Mouse (Mus musculus): Measurements from ENCODE around the gene Pecam1. TPM values are rescaled to one million over a fixed set of nuclear protein-coding genes. Genes with fewer than 3 reads are reported as not detected.
"Not testable (repeated sequence)": the region's sequence is repeated elsewhere in the genome, so short reads cannot be mapped to it uniquely, and the experiment has no call there.

Pecam1 gene
- polyA plus RNA-seq, 1 experiment: not detected

DNA sequence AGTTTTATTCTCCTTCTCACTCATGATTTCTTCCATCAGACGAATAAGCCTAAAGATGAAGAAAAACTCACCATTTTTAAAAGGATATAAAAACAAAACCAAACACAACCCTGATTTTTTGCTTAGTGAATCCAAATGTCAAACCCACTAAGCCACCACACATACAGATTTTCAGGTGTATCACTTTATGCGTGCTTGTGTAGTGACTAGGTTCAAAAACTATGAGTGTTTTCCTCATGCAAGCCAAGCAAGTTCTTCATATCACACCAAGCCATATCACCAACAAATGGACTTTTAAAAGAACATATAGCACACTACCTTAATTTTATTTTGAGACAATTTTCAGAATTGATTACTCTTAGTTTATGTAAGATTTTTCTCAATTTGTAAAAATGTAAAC lies 34.0 kb upstream of the Pecam1 start:
- TF ChIP-seq CTCF (IDR thresholded peaks at IDR 0.05; ENCODE audit: insufficient read depth, low read depth, low read length) (no peak), POLR2A (IDR thresholded peaks at IDR 0.05; ENCODE audit: insufficient read depth, low read depth, low read length) (no peak)

DNA sequence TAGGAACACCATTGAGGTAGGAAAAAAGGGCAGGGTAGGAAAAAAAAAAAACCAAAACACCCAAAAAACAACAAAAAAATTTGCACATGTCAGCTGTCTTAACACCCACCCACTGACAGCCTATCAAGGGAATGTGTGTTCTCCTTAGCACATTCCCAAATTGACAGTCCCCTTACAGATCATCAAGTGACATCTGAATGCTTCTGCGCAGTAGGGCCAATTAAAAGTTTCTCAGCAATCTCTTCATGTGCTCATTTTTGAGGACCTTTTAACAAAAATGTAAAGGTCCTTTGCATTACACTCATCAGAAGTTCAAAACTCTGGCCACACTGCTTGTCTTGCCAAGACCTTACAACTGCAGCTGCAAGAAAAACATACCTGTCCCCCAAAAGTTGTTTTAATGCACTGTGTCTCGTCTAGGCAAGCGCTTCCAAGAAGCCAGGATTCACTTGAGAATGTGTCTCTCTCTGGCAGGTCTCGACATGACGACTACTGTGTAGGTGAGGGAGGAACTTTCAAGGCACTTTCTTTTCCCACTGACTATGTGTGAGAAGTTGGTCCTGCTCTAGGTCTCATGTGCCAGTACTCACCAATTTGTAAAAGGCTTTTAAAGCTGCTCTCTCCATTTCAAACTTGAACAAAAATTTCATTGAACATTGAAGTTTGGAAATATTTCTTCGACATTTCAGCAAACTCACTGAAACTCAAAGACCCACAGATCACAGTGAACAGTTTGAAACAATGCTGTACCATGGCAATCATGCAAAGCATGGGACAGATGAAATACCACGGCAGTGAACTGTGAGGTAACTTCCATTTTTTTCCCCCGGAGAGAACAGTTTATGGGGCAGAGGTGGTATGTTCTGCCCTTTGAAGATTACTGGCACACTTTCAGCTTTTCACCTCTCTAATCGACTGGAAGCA lies 32.7 kb upstream of the Pecam1 start:
- H3K4me1 ChIP-seq (ENCODE audit: control insufficient read depth, insufficient read depth, low read length): no peaks in the 10 kb centered on the region

More for the DNA sequence above, 34.0 kb upstream of the Pecam1 start:
- H3K4me1 ChIP-seq (ENCODE audit: control insufficient read depth, insufficient read depth, low read length): no peaks in the 10 kb centered on the region
- H3K4me3 ChIP-seq (ENCODE audit: insufficient read depth, low read depth, low read length): no peak overlapping the region
- H3K27ac ChIP-seq (ENCODE audit: insufficient read depth, low read depth, low read length): no peak overlapping the region
- WGBS: 47% methylated on average over 2 of the region's 2 CpGs

GRCm38 (mm10) chr11:106782271-106782670 lies 31.8 kb upstream of the Pecam1 start:
- not testable (repeated sequence) for H3K27ac ChIP-seq (ENCODE audit: insufficient read depth, low read depth, low read length); H3K4me3 ChIP-seq (ENCODE audit: insufficient read depth, low read depth, low read length); H3K4me1 ChIP-seq (ENCODE audit: control insufficient read depth, insufficient read depth, low read length)
- 76% methylated on average over 7 of the region's 7 CpGs for WGBS

More for the DNA sequence above, 32.7 kb upstream of the Pecam1 start:
- Histone ChIP-seq H3K27ac (ENCODE audit: insufficient read depth, low read depth, low read length) (no peak overlapping the region), H3K4me3 (ENCODE audit: insufficient read depth, low read depth, low read length) (no peak overlapping the region)
- 57% methylated on average over 9 of the region's 9 CpGs for WGBS
- TF ChIP-seq CTCF (IDR thresholded peaks at IDR 0.05; ENCODE audit: insufficient read depth, low read depth, low read length) (no peak), POLR2A (IDR thresholded peaks at IDR 0.05; ENCODE audit: insufficient read depth, low read depth, low read length) (no peak)

GRCm38 (mm10) chr11:106780590-106781220 lies 30.3 kb upstream of the Pecam1 start:
- Histone ChIP-seq H3K27ac (ENCODE audit: insufficient read depth, low read depth, low read length) (no peak overlapping the region), H3K4me1 (ENCODE audit: control insufficient read depth, insufficient read depth, low read length) (no peaks in the 10 kb centered on the region), H3K4me3 (ENCODE audit: insufficient read depth, low read depth, low read length) (no peak overlapping the region)
- TF ChIP-seq POLR2A (IDR thresholded peaks at IDR 0.05; ENCODE audit: insufficient read depth, low read depth, low read length): no peak
- 63% methylated on average over 6 of the region's 6 CpGs for WGBS

DNA sequence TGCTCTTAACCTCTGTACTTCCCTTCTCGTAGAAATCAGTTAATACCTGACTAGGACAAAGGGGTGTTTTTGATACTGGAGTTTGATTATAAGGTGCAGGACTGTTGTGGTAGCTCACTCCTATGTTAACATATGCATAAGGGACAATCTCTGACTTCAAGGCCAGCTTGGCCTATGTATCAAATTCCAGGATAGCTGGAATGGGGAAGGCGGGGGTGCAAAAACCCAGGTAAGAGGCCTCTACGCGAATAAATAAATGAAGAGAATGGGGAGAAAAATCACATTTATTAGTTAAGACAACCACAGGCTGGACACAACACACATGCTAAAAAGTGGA lies 29.6 kb upstream of the Pecam1 start:
- WGBS: 64% methylated on average over 4 of the region's 4 CpGs
- Histone ChIP-seq H3K4me3 (ENCODE audit: insufficient read depth, low read depth, low read length) (no peak overlapping the region), H3K27ac (ENCODE audit: insufficient read depth, low read depth, low read length) (no peak overlapping the region), H3K4me1 (ENCODE audit: control insufficient read depth, insufficient read depth, low read length) (no peaks in the 10 kb centered on the region)
- no peak for TF ChIP-seq CTCF (IDR thresholded peaks at IDR 0.05; ENCODE audit: insufficient read depth, low read depth, low read length)

DNA sequence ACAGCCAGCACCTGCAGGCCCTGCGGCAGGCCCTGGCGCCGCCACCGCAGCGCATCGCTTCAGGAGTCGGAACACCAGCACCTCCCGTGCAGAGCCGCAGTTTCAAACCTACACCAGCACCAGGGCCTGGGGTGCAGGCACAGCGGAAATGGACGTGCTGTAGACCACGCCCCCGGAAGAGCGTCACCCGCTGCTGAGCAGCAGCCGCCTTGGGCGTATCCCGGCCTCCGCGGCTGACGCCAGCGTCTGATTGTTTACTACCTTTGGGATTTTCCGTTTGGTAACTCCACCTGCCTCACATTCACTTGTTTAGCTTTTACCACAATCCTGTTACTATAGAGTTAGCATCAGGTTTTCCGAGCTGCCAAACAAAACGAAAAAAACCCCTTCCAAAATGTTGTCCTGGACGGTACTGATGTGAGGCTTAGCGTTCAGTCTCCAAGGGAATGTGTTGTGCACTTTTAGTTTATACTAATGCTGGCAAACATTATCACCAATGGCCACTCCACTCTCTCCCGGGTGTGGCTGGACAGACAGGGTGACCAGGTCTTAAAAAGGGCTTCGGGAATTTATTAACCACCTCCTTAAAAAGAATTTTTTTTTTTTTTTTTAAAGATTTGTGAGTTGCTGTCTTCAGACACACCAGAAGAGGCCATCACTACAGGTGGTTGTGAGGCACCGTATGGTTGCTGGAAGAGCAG lies 29.1 kb upstream of the Pecam1 start, which contains the start of gene Polg2:
Polg2 (minus strand) TSS at position 150 of the 701 bp plus-strand sequence.
- peak; percentile 78 for TF ChIP-seq POLR2A (IDR thresholded peaks at IDR 0.05; ENCODE audit: insufficient read depth, low read depth, low read length)
- TF ChIP-seq CTCF (IDR thresholded peaks at IDR 0.05; ENCODE audit: insufficient read depth, low read depth, low read length): no peak
- H3K4me1 ChIP-seq (ENCODE audit: control insufficient read depth, insufficient read depth, low read length): no peaks in the 10 kb centered on the region
- under 1% methylated on average over 30 of the region's 30 CpGs for WGBS
- peak within 1 kb of the TSS; percentile 69 for H3K4me3 ChIP-seq (ENCODE audit: insufficient read depth, low read depth, low read length)
- H3K27ac ChIP-seq (ENCODE audit: insufficient read depth, low read depth, low read length): peak within 1 kb of the TSS; percentile 84

GRCm38 (mm10) chr11:106778589-106779387 lies 28.4 kb upstream of the Pecam1 start:
- no peaks in the 10 kb centered on the region for H3K4me1 ChIP-seq (ENCODE audit: control insufficient read depth, insufficient read depth, low read length)
- no peak for TF ChIP-seq POLR2A (IDR thresholded peaks at IDR 0.05; ENCODE audit: insufficient read depth, low read depth, low read length)
- TF ChIP-seq CTCF (IDR thresholded peaks at IDR 0.05; ENCODE audit: insufficient read depth, low read depth, low read length): no peak

DNA sequence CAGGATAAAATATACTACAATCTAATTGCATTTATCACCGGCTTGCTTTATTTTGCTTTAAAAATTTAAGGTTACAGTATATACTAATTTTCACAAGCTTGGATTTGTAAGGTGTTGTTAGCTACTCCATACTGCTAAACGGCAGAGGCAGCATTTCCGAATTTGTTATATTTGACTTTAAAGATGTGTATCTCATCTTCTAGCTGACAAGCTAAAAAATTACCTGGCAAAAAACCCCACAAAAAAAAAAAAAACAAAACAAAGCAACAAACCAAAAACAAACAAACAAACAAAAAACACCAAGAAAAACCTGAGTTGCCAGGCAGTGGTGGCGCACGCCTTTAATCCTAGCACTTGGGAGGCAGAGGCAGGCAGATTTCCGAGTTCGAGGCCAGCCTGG lies 27.7 kb upstream of the Pecam1 start:
- Histone ChIP-seq H3K27ac (ENCODE audit: insufficient read depth, low read depth, low read length) (no peak overlapping the region), H3K4me3 (ENCODE audit: insufficient read depth, low read depth, low read length) (no peak overlapping the region), H3K4me1 (ENCODE audit: control insufficient read depth, insufficient read depth, low read length) (no peaks in the 10 kb centered on the region)
- 88% methylated on average over 7 of the region's 7 CpGs for WGBS
- TF ChIP-seq CTCF (IDR thresholded peaks at IDR 0.05; ENCODE audit: insufficient read depth, low read depth, low read length): no peak
- no peak for TF ChIP-seq POLR2A (IDR thresholded peaks at IDR 0.05; ENCODE audit: insufficient read depth, low read depth, low read length)

More at GRCm38 (mm10) chr11:106778589-106779387, 28.4 kb upstream of the Pecam1 start:
- WGBS: 2% methylated on average over 39 of the region's 39 CpGs
- peak overlapping the region; percentile 63 for H3K27ac ChIP-seq (ENCODE audit: insufficient read depth, low read depth, low read length)
- peak overlapping the region; percentile 69 for H3K4me3 ChIP-seq (ENCODE audit: insufficient read depth, low read depth, low read length)

Measured in olfactory bulb, adult 2 months (tissue).